Mouse (Mus musculus): ENCODE measurements around the gene Atg5.

Gene Atg5

GRCm38 (mm10) chr10:44391509-44392290 lies 123.5 kb downstream of the Atg5 start:
- DNase-seq (ENCODE audit: low spot score) = no peak

GRCm38 (mm10) chr10:44392855-44393254 lies 124.7 kb downstream of the Atg5 start:
- DNase-seq (ENCODE audit: low spot score) = no peak

- no peak for DNase-seq (ENCODE audit: low spot score)
Measured at GRCm38 (mm10) chr10:44400119-44400518, 132.0 kb downstream of the Atg5 start.

- DNase-seq (ENCODE audit: low spot score) = no peak
Measured at GRCm38 (mm10) chr10:44400602-44401001, 132.4 kb downstream of the Atg5 start.

GRCm38 (mm10) chr10:44401600-44401999 lies 133.4 kb downstream of the Atg5 start:
- DNase-seq (ENCODE audit: low spot score) = no peak

GRCm38 (mm10) chr10:44403415-44403814 lies 135.3 kb downstream of the Atg5 start:
- DNase-seq (ENCODE audit: low spot score) = no peak

GRCm38 (mm10) chr10:44409054-44409453 lies 140.9 kb downstream of the Atg5 start:
- DNase-seq (ENCODE audit: low spot score) = no peak

- DNase-seq (ENCODE audit: low spot score) = no peak
Measured at GRCm38 (mm10) chr10:44409958-44410357, 141.8 kb downstream of the Atg5 start.

Data from c-Kit-positive CD71-positive TER-119-positive erythroid progenitor cells, embryonic 14.5 days (primary cell).